Mouse (Mus musculus) cerebellum, adult 2 months (tissue): ENCODE data around the gene Pbx2.

Experiments
- CTCF ChIP-seq: fragments of 200-500 bp; IDR thresholded peaks from 2 replicates; pipeline ENCODE4 v1.5.1; 2011; ENCODE audit warnings: low read depth, mild to moderate bottlenecking, control low read depth, low read length, moderate library complexity, borderline replicate concordance; ENCODE audit not compliant: insufficient read depth
- POLR2A ChIP-seq: fragments of 200-500 bp; IDR thresholded peaks from 2 replicates; pipeline ENCODE4 v1.6.1; 2011; ENCODE audit warnings: low read length, control low read depth, borderline replicate concordance; ENCODE audit not compliant: insufficient read depth

DNA sequence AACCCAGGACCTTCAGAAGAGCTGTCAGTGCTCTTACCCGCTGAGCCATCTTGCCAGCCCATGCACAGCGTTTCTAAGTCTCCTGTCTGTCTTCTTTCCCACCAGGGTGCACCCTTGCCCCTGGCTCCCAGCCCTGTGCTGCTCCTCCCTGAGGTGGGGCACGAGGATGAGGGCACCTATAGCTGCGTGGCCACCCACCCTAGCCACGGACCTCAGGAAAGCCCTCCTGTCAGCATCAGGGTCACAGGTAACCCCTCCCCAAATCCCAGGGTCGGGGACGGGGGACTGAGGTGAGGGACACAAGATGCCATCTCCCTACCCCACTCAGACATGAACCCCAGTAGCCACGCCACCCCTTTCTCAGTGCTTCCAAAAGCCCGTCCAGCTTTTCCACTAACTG is 8.8 kb downstream of the Pbx2 start:
- TF ChIP-seq CTCF (no peak), POLR2A (no peak)
